Mouse (Mus musculus) kidney, postnatal 0 days (tissue): ENCODE measurements at regions not wholly inside any gene's neighbourhood (a gene's known extent, or its start where the extent isn't known, plus 50 kb on each side); places are given as distances from the start of the nearest gene placed in this dataset.
A peak's percentile ranks its signal among the peaks of the same experiment; 100 is the strongest.
"Not testable (repeated sequence)": the region's sequence is repeated elsewhere in the genome, so short reads cannot be mapped to it uniquely, and the experiment has no call there.

Experiments
- ATAC-seq: fragments of 200-750 bp; cut with Nextera tagmentation; replicated peaks from 2 replicates; pipeline ENCODE4 v1.8.0; 2017; ENCODE audit warnings: low read depth, moderate number of reproducible peaks, moderate TSS enrichment, moderate library complexity; ENCODE audit not compliant: low FRiP score
- DNase-seq: peaks from one replicate; pipeline ENCODE4 v3.0.0-alpha.2; 2016; ENCODE audit warnings: low spot score
- H3K27ac ChIP-seq: fragments of 300-500 bp; sonication (generic); 2 replicates; pipeline ENCODE4 v1.5.1; 2014; ENCODE audit warnings: mild to moderate bottlenecking
- H3K27me3 ChIP-seq: fragments of 300-500 bp; sonication (generic); 2 replicates; pipeline ENCODE4 v1.6.1; 2014; ENCODE audit warnings: low read length, mixed read lengths; ENCODE audit not compliant: insufficient read depth
- H3K36me3 ChIP-seq: fragments of 300-500 bp; sonication (generic); 2 replicates; pipeline ENCODE4 v1.6.1; 2014; ENCODE audit warnings: low read length, mixed read lengths; ENCODE audit not compliant: insufficient read depth
- H3K4me1 ChIP-seq: fragments of 300-500 bp; sonication (generic); replicated peaks from 2 replicates; pipeline ENCODE4 v1.6.1; 2014; ENCODE audit warnings: antibody characterized with exemption, low read length, mixed read lengths; ENCODE audit not compliant: insufficient read depth
- H3K4me2 ChIP-seq: fragments of 300-500 bp; sonication (generic); 2 replicates; pipeline ENCODE4 v1.6.1; 2014; ENCODE audit warnings: mild to moderate bottlenecking, low read length, moderate library complexity, mixed read lengths
- H3K4me3 ChIP-seq: fragments of 300-500 bp; sonication (generic); replicated peaks from 2 replicates; pipeline ENCODE4 v1.5.1; 2014; ENCODE audit warnings: low read depth, low read length
- H3K9ac ChIP-seq: fragments of 300-500 bp; sonication (generic); 2 replicates; pipeline ENCODE4 v1.6.1; 2014; ENCODE audit warnings: low read depth, low read length
- H3K9me3 ChIP-seq: fragments of 300-500 bp; sonication (generic); replicated peaks from 2 replicates; pipeline ENCODE4 v1.6.1; 2016; ENCODE audit warnings: low read length, inconsistent platforms, mixed read lengths
- CTCF ChIP-seq: IDR thresholded peaks from 2 replicates; pipeline ENCODE4 v1.5.1; 2016; ENCODE audit warnings: antibody characterized with exemption, low read depth, mild to moderate bottlenecking, moderate library complexity
- WGBS: fragments of 180-500 bp; shearing (Covaris S2); extraction: QIAGEN DNeasy Blood & Tissue Kit; methylation state at CpG from one replicate; pipeline ENCODE4 v1.1.7; 2014; 5-methylcytosine and 5-hydroxymethylcytosine counted together

DNA sequence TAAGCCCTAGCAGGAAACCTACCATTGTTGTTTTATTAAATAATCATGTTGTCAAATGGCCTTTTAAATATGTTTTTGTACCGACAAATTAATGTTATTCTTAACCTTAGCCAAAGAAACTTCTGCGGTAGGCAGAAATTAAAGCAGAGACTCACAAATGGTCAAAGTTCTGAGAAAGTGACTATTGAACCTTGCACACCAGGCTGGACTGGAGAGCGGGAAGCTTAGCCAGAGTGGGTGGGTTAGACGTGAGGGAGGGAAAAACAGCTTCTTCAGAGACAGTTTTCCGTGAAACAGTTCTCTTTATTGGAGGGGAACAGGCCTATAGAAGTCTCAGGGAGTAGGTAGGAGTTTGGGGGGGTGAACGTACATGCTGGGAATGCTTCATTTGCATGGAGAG is 89.2 kb upstream of the Rbbp6 start:
- no peak overlapping the region for H3K4me3 ChIP-seq
- H3K27ac ChIP-seq: no peak overlapping the region
- TF ChIP-seq CTCF: no peak
- H3K4me2 ChIP-seq: no peak overlapping the region
- no peaks in the 10 kb centered on the region for H3K36me3 ChIP-seq
- WGBS: 49% methylated on average over 6 of the region's 6 CpGs
- no peaks in the 10 kb centered on the region for H3K4me1 ChIP-seq
- H3K27me3 ChIP-seq: no peaks in the 10 kb centered on the region
- H3K9me3 ChIP-seq: no peaks in the 10 kb centered on the region
- DNase-seq: no peak
- no peak overlapping the region for H3K9ac ChIP-seq
- no peak for ATAC-seq

DNA sequence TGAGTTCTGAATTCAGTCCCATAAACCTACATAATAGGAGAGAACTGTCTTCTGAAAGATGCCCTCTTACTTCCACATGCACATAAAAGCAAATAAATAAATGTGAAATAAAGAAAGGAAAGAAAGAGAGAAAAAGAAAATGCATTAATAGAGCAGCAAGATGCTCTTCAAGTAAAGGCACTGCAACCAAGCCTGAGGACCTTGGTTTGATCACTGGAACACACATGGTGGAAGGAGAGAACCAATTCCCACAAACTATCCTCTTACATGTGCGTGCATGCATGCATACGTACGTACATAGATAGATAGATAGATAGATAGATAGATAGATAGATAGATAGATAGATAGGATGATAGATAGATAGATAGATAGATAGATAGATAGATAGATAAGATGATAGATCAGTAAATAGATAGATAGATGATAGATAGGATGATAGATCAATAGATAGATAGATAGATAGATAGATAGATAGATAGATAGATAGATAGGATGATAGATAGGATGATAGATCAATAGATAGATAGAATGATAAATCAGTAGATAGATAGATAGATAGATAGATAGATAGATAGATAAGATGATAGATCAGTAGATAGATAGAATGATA is 83.5 kb upstream of the Rbbp6 start:
- WGBS: 92% methylated on average over 3 of the region's 3 CpGs
- H3K4me2 ChIP-seq, DNase-seq, H3K4me1 ChIP-seq, H3K27ac ChIP-seq, H3K36me3 ChIP-seq, H3K27me3 ChIP-seq, H3K9ac ChIP-seq, H3K9me3 ChIP-seq, H3K4me3 ChIP-seq, ATAC-seq: not testable (repeated sequence)

DNA sequence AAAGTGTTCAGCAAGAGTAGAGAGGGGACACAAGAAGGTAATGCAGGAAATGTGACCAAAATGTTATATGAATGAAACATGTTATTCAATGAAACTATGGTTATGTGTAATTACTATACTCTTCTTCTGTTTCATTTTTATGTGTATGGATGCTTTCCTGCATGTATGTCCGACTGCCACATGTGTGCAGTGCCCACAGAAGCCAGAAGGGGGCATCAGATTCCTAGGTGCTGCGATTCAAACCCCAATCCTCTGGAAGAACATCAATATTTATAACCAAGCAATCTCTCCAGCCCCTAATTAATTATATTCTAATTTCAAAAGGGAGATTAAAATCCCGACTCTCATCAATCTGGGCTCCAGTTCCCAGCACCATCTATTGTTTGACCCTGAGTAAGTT is 78.7 kb upstream of the Rbbp6 start:
- H3K4me2 ChIP-seq: no peak overlapping the region
- no peak overlapping the region for H3K9ac ChIP-seq
- no peaks in the 10 kb centered on the region for H3K9me3 ChIP-seq
- 82% methylated on average over 3 of the region's 3 CpGs for WGBS
- H3K36me3 ChIP-seq: no peaks in the 10 kb centered on the region
- no peak for DNase-seq
- no peak overlapping the region for H3K4me3 ChIP-seq
- no peaks in the 10 kb centered on the region for H3K4me1 ChIP-seq
- H3K27me3 ChIP-seq: no peaks in the 10 kb centered on the region
- ATAC-seq: no peak
- no peak overlapping the region for H3K27ac ChIP-seq
- TF ChIP-seq CTCF: peak; percentile 24; the same call in 1 of the 2 replicates

- 72% methylated on average over 2 of the region's 2 CpGs for WGBS
- ATAC-seq: no peak
- Histone ChIP-seq H3K27me3 (no peaks in the 10 kb centered on the region), H3K36me3 (no peaks in the 10 kb centered on the region), H3K4me3 (no peak overlapping the region), H3K4me2 (no peak overlapping the region), H3K27ac (no peak overlapping the region), H3K4me1 (no peaks in the 10 kb centered on the region), H3K9ac (no peak overlapping the region), H3K9me3 (no peaks in the 10 kb centered on the region)
- TF ChIP-seq CTCF: no peak
- DNase-seq: no peak
Measured at GRCm38 (mm10) chr7:122897148-122897547, 68.3 kb upstream of the Rbbp6 start.

GRCm38 (mm10) chr7:122906056-122906455 is 59.4 kb upstream of the Rbbp6 start:
- Histone ChIP-seq H3K27ac (no peak overlapping the region), H3K4me1 (no peaks in the 10 kb centered on the region), H3K27me3 (no peaks in the 10 kb centered on the region), H3K9me3 (no peaks in the 10 kb centered on the region), H3K9ac (no peak overlapping the region), H3K4me3 (no peak overlapping the region), H3K36me3 (no peaks in the 10 kb centered on the region), H3K4me2 (no peak overlapping the region)
- DNase-seq: no peak
- TF ChIP-seq CTCF: no peak
- 63% methylated on average over 5 of the region's 5 CpGs for WGBS
- no peak for ATAC-seq

GRCm38 (mm10) chr7:122909296-122909695 is 56.2 kb upstream of the Rbbp6 start:
- no peak overlapping the region for H3K4me2 ChIP-seq
- no peaks in the 10 kb centered on the region for H3K9me3 ChIP-seq
- no peak overlapping the region for H3K4me3 ChIP-seq
- no peak overlapping the region for H3K9ac ChIP-seq
- H3K4me1 ChIP-seq: no peaks in the 10 kb centered on the region
- H3K27me3 ChIP-seq: no peaks in the 10 kb centered on the region
- DNase-seq (no peak), ATAC-seq (no peak)
- no peak overlapping the region for H3K27ac ChIP-seq
- 84% methylated on average over 8 of the region's 8 CpGs for WGBS
- no peak for TF ChIP-seq CTCF
- H3K36me3 ChIP-seq: no peaks in the 10 kb centered on the region
